Mouse (Mus musculus) midbrain, postnatal 0 days (tissue): Measurements from ENCODE around the gene Uqcr10. TPM values are rescaled to one million over a fixed set of nuclear protein-coding genes. Genes with fewer than 3 reads are reported as not detected.

Experiments
- ATAC-seq: fragments of 200-750 bp; cut with Nextera tagmentation; 2 replicates; pipeline ENCODE4 v1.8.0; 2017; ENCODE audit warnings: moderate number of reproducible peaks, mild to moderate bottlenecking, moderate TSS enrichment, moderate library complexity; ENCODE audit not compliant: low FRiP score
- DNase-seq: peaks from one replicate; pipeline ENCODE4 v3.0.0-alpha.2; 2015; ENCODE audit warnings: low spot score
- H3K27ac ChIP-seq: fragments of 300-500 bp; sonication (generic); 2 replicates; pipeline ENCODE4 v1.5.1; 2014; ENCODE audit warnings: low read depth, mild to moderate bottlenecking, low read length, mixed read lengths
- H3K27me3 ChIP-seq: fragments of 300-500 bp; sonication (generic); 2 replicates; pipeline ENCODE4 v1.6.1; 2014; ENCODE audit warnings: low read length, control low read depth, mixed read lengths; ENCODE audit not compliant: insufficient read depth
- H3K36me3 ChIP-seq: fragments of 300-500 bp; sonication (generic); 2 replicates; pipeline ENCODE4 v1.6.1; 2014; ENCODE audit warnings: low read length, control low read depth, mixed read lengths; ENCODE audit not compliant: insufficient read depth
- H3K4me1 ChIP-seq: fragments of 300-500 bp; sonication (generic); 2 replicates; pipeline ENCODE4 v1.6.1; 2014; ENCODE audit warnings: mild to moderate bottlenecking, control low read depth, antibody characterized with exemption, low read length, mixed read lengths; ENCODE audit not compliant: insufficient read depth
- H3K4me2 ChIP-seq: fragments of 300-500 bp; sonication (generic); 2 replicates; pipeline ENCODE4 v1.6.1; 2014; ENCODE audit warnings: low read depth, mild to moderate bottlenecking, low read length, mixed read lengths; ENCODE audit not compliant: poor library complexity, severe bottlenecking
- H3K4me3 ChIP-seq: fragments of 300-500 bp; sonication (generic); 2 replicates; pipeline ENCODE4 v1.5.1; 2014; ENCODE audit warnings: low read depth, mild to moderate bottlenecking, low read length, moderate library complexity
- H3K9ac ChIP-seq: fragments of 300-500 bp; sonication (generic); replicated peaks from 2 replicates; pipeline ENCODE4 v1.6.1; 2014; ENCODE audit warnings: mild to moderate bottlenecking, low read length, moderate library complexity, mixed read lengths; ENCODE audit not compliant: poor library complexity, severe bottlenecking
- H3K9me3 ChIP-seq: fragments of 300-500 bp; sonication (generic); 2 replicates; pipeline ENCODE4 v1.6.1; 2016; ENCODE audit warnings: low read length, control low read depth
- CTCF ChIP-seq: IDR thresholded peaks from 2 replicates; pipeline ENCODE4 v1.5.1; 2016; ENCODE audit warnings: antibody characterized with exemption, mild to moderate bottlenecking
- WGBS: fragments of 180-500 bp; shearing (Covaris S2); extraction: QIAGEN DNeasy Blood & Tissue Kit; methylation state at CpG from one replicate; pipeline ENCODE4 v1.1.7; 2014; 5-methylcytosine and 5-hydroxymethylcytosine counted together
- polyA plus RNA-seq: library from polyadenylated mRNA; unstranded; fragments of >200 nt; fragmentation: Nextera tagmentation; extraction: Ambion mirVana; gene quantifications from 2 replicates; pipeline ENCODE4 v1.2.1, GENCODE M21; 2015
- total RNA-seq: library from RNA; depleted of rRNA; stranded (reverse); fragments of >200 nt; gene quantifications from 2 replicates; pipeline ENCODE4 v1.2.3, GENCODE M21; 2014

The Uqcr10 gene
- total and polyA plus RNA-seq, 2 experiments from 2014 or later: 403 to 788 TPM

DNA sequence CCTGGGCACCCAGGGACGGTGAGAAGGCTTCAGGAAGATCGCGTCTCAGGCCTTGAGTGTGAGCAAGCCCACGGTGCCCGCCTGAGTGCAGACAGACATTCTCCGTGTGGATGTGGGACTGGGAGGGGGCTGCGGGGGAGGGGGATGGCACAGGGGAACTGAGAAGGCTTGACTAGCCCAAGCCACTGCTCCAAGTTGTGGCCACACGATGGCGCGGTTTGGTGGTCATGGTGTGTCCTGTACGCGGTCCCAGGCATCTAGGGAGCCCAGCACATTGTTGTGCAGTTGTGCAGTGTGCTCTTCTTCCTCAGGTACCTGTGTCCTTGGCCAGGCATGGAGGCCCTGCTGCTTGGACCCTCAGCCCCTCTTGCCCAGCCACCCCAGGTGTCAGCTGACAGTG, 30.0 kb upstream of the Uqcr10 start:
- H3K4me2 ChIP-seq: no peak overlapping the region
- H3K9me3 ChIP-seq: no peaks in the 10 kb centered on the region
- no peaks in the 10 kb centered on the region for H3K4me1 ChIP-seq
- no peaks in the 10 kb centered on the region for H3K36me3 ChIP-seq
- peak; percentile 49 for DNase-seq
- no peak overlapping the region for H3K4me3 ChIP-seq
- no peak overlapping the region for H3K27ac ChIP-seq
- WGBS: 43% methylated on average over 12 of the region's 12 CpGs
- no peaks in the 10 kb centered on the region for H3K27me3 ChIP-seq
- ATAC-seq: no peak
- no peak overlapping the region for H3K9ac ChIP-seq
- peak; percentile 58 for TF ChIP-seq CTCF

DNA sequence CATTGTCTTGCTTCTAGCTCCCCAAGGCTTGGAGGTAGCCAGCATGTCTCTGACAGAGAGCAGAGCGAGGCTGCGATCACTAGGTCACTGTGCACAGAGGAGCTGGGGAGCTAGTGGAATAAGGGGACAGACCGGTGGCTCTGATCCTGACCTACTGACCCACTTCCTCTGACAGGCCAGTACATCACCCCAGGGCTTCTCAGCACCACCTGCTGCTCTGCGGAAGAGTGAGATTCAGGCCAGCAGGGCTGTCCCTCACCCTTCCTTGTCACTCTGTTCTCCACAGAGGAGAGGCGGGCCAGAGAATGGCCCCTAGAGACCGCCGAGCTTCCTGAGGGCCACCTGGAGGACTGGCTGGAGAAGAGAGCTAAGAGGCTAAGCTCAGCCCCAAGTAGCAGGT, 27.6 kb upstream of the Uqcr10 start:
- ATAC-seq (no peak), DNase-seq (no peak)
- Histone ChIP-seq H3K27ac (no peak overlapping the region), H3K4me2 (no peak overlapping the region), H3K4me1 (no peaks in the 10 kb centered on the region), H3K9me3 (no peaks in the 10 kb centered on the region), H3K27me3 (no peaks in the 10 kb centered on the region), H3K9ac (no peak overlapping the region), H3K4me3 (no peak overlapping the region), H3K36me3 (no peaks in the 10 kb centered on the region; the same call in 1 of the 2 replicates)
- no peak for TF ChIP-seq CTCF
- WGBS: 83% methylated on average over 7 of the region's 7 CpGs

DNA sequence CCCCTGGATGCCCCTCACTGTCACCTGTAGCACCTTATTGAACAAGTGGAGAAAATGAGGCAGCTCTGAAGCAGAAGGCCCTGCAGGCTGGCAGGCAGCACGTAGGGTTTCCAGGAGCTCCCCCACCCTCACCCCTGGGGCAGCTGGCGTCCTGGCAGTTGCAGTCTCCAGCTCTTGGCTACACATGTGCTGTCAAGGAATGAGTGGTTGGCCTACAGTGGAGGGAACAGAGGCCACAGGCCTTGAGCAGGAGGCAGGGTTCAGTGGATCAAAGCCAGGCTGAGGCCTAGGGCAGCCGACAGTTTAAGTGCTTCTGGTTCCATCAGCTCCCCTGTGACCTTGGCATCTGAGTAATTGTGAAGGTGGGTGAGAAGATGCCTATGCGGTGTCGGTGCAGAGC, 26.8 kb upstream of the Uqcr10 start:
- H3K27me3 ChIP-seq: no peaks in the 10 kb centered on the region
- H3K9ac ChIP-seq: no peak overlapping the region
- no peak for ATAC-seq
- H3K27ac ChIP-seq: no peak overlapping the region
- H3K4me3 ChIP-seq: no peak overlapping the region
- no peaks in the 10 kb centered on the region for H3K4me1 ChIP-seq
- 82% methylated on average over 5 of the region's 5 CpGs for WGBS
- no peaks in the 10 kb centered on the region for H3K9me3 ChIP-seq
- no peak overlapping the region for H3K4me2 ChIP-seq
- no peak for DNase-seq
- TF ChIP-seq CTCF: no peak
- H3K36me3 ChIP-seq: peaks cover 6% of the 10 kb centered on the region

DNA sequence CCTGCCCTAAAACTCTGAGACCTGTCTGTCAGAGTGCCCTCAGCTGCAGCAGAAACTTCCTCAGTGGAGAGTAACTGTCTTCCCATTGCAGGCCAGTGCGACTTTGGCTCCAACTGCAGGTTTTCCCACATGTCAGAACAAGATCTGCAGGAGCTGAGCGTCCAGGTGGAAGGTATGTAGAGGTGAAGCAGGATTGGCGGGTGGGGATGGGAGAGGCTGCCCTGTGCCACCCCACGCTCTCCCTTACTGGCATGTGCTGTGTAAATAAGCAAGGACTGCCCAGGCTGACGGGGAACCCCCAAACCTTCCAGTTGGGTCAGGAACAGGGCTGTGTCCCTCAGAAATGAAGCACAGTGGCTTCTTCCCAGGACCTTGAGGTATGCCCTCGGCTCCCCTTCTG, 26.0 kb upstream of the Uqcr10 start:
- ATAC-seq (no peak), DNase-seq (no peak)
- Histone ChIP-seq H3K27ac (no peak overlapping the region), H3K4me3 (no peak overlapping the region), H3K4me1 (no peaks in the 10 kb centered on the region), H3K27me3 (no peaks in the 10 kb centered on the region), H3K9ac (no peak overlapping the region), H3K36me3 (peaks cover 12% of the 10 kb centered on the region), H3K4me2 (no peak overlapping the region), H3K9me3 (no peaks in the 10 kb centered on the region)
- 79% methylated on average over 6 of the region's 6 CpGs for WGBS
- TF ChIP-seq CTCF: no peak

DNA sequence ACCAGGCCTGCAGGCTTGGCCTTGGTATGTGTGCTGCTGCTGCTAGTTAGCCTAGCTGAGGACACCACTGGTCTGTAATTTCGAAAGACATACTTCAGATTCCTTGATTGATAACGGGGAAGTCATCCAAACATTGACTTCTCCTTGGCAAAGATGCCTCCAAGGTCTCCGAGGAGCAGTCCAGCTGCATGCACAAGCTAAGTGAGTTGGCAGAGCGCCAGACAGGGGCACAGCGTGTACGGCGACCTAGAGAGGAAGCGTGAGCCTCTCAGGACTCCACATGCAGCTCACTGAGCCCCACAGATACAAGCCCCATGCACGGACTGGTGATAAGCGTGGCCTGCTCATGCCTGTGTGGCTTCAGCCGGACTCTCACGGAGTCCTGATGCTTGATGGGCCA, 25.5 kb upstream of the Uqcr10 start:
- TF ChIP-seq CTCF: no peak
- H3K9me3 ChIP-seq: no peaks in the 10 kb centered on the region
- H3K4me3 ChIP-seq: no peak overlapping the region
- 0 out of 2 replicates have a peak overlapping the region, but pooled peaks have one; percentile 19 for H3K9ac ChIP-seq
- H3K4me1 ChIP-seq: no peaks in the 10 kb centered on the region
- H3K36me3 ChIP-seq: peaks cover 13% of the 10 kb centered on the region
- H3K27ac ChIP-seq: no peak overlapping the region
- ATAC-seq (no peak), DNase-seq (no peak)
- H3K27me3 ChIP-seq: no peaks in the 10 kb centered on the region
- H3K4me2 ChIP-seq: no peak overlapping the region
- 56% methylated on average over 12 of the region's 12 CpGs for WGBS

DNA sequence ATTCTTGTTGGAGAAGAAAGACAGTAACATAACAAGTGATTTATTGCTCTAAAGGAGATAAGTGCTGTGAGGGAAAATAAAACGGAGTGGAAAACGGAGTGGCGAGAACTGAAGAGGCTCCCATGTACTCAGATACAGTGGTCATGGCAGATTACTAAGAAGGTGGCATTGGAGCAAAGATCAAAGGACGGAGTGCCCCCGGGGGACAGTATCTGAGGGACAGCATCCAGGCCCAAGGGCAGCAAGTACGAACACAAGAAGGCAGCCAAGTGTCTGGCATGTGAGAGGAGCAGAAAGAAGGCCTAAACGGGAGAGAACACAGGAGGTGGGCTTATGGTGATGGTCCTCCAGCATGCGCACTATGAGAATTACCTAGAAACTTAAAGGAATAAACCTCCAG, 17.6 kb upstream of the Uqcr10 start:
- Histone ChIP-seq H3K27me3 (no peaks in the 10 kb centered on the region), H3K4me2 (no peak overlapping the region), H3K27ac (no peak overlapping the region), H3K9ac (no peak overlapping the region), H3K36me3 (peaks cover 22% of the 10 kb centered on the region), H3K4me1 (no peaks in the 10 kb centered on the region), H3K9me3 (no peaks in the 10 kb centered on the region), H3K4me3 (no peak overlapping the region)
- DNase-seq (no peak), ATAC-seq (no peak)
- 80% methylated on average over 8 of the region's 8 CpGs for whole genome bisulfite sequencing
- no peak for TF ChIP-seq CTCF
